Mouse (Mus musculus): ENCODE results near the gene Hmgcr. TPM values are rescaled to one million over a fixed set of nuclear protein-coding genes. Genes with fewer than 3 reads are reported as not detected.

The Hmgcr gene
- polyA plus RNA-seq, 1 experiment from 2014 or later = 222 TPM

GRCm38 (mm10) chr13:96653041-96653440, 17.7 kb downstream of the Hmgcr start:
- Histone ChIP-seq H3K27ac (ENCODE audit: low read length) (no peak overlapping the region), H3K9ac (replicated peaks; ENCODE audit: low read depth, low read length) (no peak overlapping the region), H3K36me3 (ENCODE audit: control insufficient read depth, insufficient read depth) (peaks cover 74% of the 10 kb centered on the region), H3K4me3 (replicated peaks; ENCODE audit: low read length) (no peak overlapping the region), H3K27me3 (replicated peaks; ENCODE audit: control insufficient read depth, insufficient read depth, low read length) (no peaks in the 10 kb centered on the region), H3K9me3 (ENCODE audit: control insufficient read depth, low read length) (no peaks in the 10 kb centered on the region), H3K4me1 (replicated peaks; ENCODE audit: control insufficient read depth, insufficient read depth, low read length) (no peaks in the 10 kb centered on the region), H3K4me2 (ENCODE audit: low read length) (no peak overlapping the region)
- 88% methylated on average over 9 of the region's 9 CpGs for WGBS
- ATAC-seq = no peak

- Histone ChIP-seq H3K36me3 (ENCODE audit: control insufficient read depth, insufficient read depth) (peaks cover 18% of the 10 kb centered on the region), H3K4me3 (replicated peaks; ENCODE audit: low read length) (no peak overlapping the region), H3K4me2 (ENCODE audit: low read length) (no peak overlapping the region), H3K9me3 (ENCODE audit: control insufficient read depth, low read length) (no peaks in the 10 kb centered on the region), H3K4me1 (replicated peaks; ENCODE audit: control insufficient read depth, insufficient read depth, low read length) (no peaks in the 10 kb centered on the region), H3K27me3 (replicated peaks; ENCODE audit: control insufficient read depth, insufficient read depth, low read length) (no peaks in the 10 kb centered on the region), H3K27ac (ENCODE audit: low read length) (no peak overlapping the region), H3K9ac (replicated peaks; ENCODE audit: low read depth, low read length) (no peak overlapping the region)
- no peak for ATAC-seq
- 59% methylated on average over 5 of the region's 5 CpGs for WGBS
Measured at GRCm38 (mm10) chr13:96645822-96646221, 24.9 kb downstream of the Hmgcr start.

DNA sequence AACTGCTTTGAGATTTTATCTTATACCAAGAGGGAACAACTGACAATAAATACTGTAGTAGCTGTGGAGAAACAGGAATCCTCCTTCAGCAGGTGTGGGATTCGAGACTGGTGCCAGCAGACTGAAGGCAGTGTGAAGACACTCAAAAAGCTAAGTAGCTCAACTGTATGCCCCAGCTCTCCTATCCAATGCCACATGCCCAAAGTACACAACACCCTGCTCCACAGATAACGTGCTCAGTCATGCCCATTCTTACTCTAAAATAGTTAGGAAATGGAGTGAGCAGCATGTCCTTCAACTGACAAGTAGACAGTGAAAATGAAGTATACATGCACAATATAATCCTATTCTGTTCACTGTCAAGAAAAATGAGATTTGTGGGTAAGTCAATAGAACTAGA, 26.6 kb downstream of the Hmgcr start:
- no peaks in the 10 kb centered on the region for H3K9me3 ChIP-seq (ENCODE audit: control insufficient read depth, low read length)
- ATAC-seq = peak; percentile 49; the same call in 1 of the 2 replicates
- 66% methylated on average over 2 of the region's 2 CpGs for whole genome bisulfite sequencing

DNA sequence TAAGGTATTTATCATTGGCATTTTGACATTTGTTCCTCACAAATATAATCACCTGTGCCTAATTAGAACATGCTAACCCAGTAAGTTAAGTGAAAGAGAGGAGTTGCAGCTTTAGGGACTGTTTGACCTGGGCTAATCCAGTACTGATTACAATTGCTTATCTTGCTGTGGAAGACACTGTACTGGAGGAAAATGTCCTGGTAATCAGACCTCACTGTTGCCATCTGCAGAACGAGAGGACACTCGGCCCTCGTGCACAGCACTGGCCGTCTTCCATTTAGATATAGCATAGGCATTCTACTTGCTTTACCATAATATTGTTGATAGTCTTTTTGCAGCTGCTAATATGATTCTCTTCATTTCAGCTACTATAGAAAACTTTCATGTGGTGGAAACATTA, 40.3 kb downstream of the Hmgcr start:
- H3K36me3 ChIP-seq (ENCODE audit: control insufficient read depth, insufficient read depth) = peaks cover 9% of the 10 kb centered on the region
- no peaks in the 10 kb centered on the region for H3K4me1 ChIP-seq (replicated peaks; ENCODE audit: control insufficient read depth, insufficient read depth, low read length)
- H3K4me3 ChIP-seq (replicated peaks; ENCODE audit: low read length) = no peak overlapping the region
- ATAC-seq = no peak
- no peak overlapping the region for H3K4me2 ChIP-seq (ENCODE audit: low read length)
- H3K27me3 ChIP-seq (replicated peaks; ENCODE audit: control insufficient read depth, insufficient read depth, low read length) = no peaks in the 10 kb centered on the region
- H3K9me3 ChIP-seq (ENCODE audit: control insufficient read depth, low read length) = no peaks in the 10 kb centered on the region
- no peak overlapping the region for H3K9ac ChIP-seq (replicated peaks; ENCODE audit: low read depth, low read length)
- H3K27ac ChIP-seq (ENCODE audit: low read length) = no peak overlapping the region
- WGBS = 93% methylated on average over 4 of the region's 4 CpGs

More for the DNA sequence above, 26.6 kb downstream of the Hmgcr start:
- no peaks in the 10 kb centered on the region for H3K4me1 ChIP-seq (replicated peaks; ENCODE audit: control insufficient read depth, insufficient read depth, low read length)
- no peak overlapping the region for H3K9ac ChIP-seq (replicated peaks; ENCODE audit: low read depth, low read length)
- no peak overlapping the region for H3K27ac ChIP-seq (ENCODE audit: low read length)
- no peak overlapping the region for H3K4me3 ChIP-seq (replicated peaks; ENCODE audit: low read length)
- H3K36me3 ChIP-seq (ENCODE audit: control insufficient read depth, insufficient read depth) = peaks cover 8% of the 10 kb centered on the region; the same call in 1 of the 2 replicates
- H3K27me3 ChIP-seq (replicated peaks; ENCODE audit: control insufficient read depth, insufficient read depth, low read length) = no peaks in the 10 kb centered on the region
- H3K4me2 ChIP-seq (ENCODE audit: low read length) = no peak overlapping the region

DNA sequence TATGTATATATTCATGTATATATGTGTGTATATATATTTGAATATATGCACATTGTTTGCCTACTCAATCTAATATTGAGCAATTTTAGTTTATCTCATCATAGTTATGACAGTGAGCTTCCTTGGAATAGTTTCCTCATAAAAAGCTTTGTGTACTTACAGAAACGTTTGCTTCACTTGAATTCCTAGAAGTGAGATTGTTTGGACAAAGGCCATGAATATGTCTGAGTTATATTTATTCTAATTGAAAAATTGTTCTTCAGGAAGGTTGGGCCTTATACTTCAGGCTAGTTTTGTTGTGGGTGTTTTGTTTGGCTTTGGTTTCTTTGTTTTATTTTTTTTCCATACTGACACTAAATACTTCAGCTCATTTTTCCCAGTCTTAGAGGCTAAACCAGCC, 49.8 kb downstream of the Hmgcr start:
- WGBS = 52% methylated on average over 1 of the region's 1 CpGs
- Histone ChIP-seq H3K27ac (ENCODE audit: low read length) (no peak overlapping the region), H3K4me2 (ENCODE audit: low read length) (no peak overlapping the region), H3K27me3 (replicated peaks; ENCODE audit: control insufficient read depth, insufficient read depth, low read length) (no peaks in the 10 kb centered on the region), H3K9me3 (ENCODE audit: control insufficient read depth, low read length) (no peaks in the 10 kb centered on the region), H3K4me1 (replicated peaks; ENCODE audit: control insufficient read depth, insufficient read depth, low read length) (no peaks in the 10 kb centered on the region), H3K4me3 (replicated peaks; ENCODE audit: low read length) (no peak overlapping the region), H3K9ac (replicated peaks; ENCODE audit: low read depth, low read length) (no peak overlapping the region), H3K36me3 (ENCODE audit: control insufficient read depth, insufficient read depth) (peaks cover 4% of the 10 kb centered on the region; the same call in 1 of the 2 replicates)
- no peak for ATAC-seq

DNA sequence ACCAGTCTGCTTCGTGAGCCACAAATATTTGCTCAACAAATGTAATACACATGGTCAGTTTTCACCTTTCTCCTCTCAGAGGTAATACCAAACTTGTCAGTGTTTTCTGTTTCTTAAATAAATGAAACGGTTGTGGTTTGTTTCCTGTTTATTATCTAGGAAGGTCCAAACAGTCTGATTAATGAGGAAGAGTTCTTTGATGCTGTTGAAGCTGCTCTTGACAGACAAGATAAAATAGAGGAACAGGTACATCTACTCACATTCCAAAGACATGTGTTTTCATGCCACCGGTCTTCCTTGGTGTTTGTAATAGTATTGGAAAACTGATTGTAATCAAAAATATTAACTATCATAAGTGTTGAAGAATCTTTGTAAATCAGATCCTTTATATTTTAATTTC, 56.1 kb downstream of the Hmgcr start:
- Histone ChIP-seq H3K9ac (replicated peaks; ENCODE audit: low read depth, low read length) (no peak overlapping the region), H3K36me3 (ENCODE audit: control insufficient read depth, insufficient read depth) (peaks cover 4% of the 10 kb centered on the region; the same call in 1 of the 2 replicates), H3K4me2 (ENCODE audit: low read length) (no peak overlapping the region), H3K27ac (ENCODE audit: low read length) (no peak overlapping the region), H3K27me3 (replicated peaks; ENCODE audit: control insufficient read depth, insufficient read depth, low read length) (no peaks in the 10 kb centered on the region), H3K9me3 (ENCODE audit: control insufficient read depth, low read length) (no peaks in the 10 kb centered on the region), H3K4me1 (replicated peaks; ENCODE audit: control insufficient read depth, insufficient read depth, low read length) (no peaks in the 10 kb centered on the region), H3K4me3 (replicated peaks; ENCODE audit: low read length) (no peak overlapping the region)
- WGBS = 96% methylated on average over 3 of the region's 3 CpGs
- no peak for ATAC-seq

- Histone ChIP-seq H3K4me2 (ENCODE audit: low read length) (no peak overlapping the region), H3K36me3 (ENCODE audit: control insufficient read depth, insufficient read depth) (no peaks in the 10 kb centered on the region; the same call in 1 of the 2 replicates), H3K27ac (ENCODE audit: low read length) (no peak overlapping the region), H3K9me3 (ENCODE audit: control insufficient read depth, low read length) (no peaks in the 10 kb centered on the region), H3K4me3 (replicated peaks; ENCODE audit: low read length) (no peak overlapping the region), H3K4me1 (replicated peaks; ENCODE audit: control insufficient read depth, insufficient read depth, low read length) (no peaks in the 10 kb centered on the region), H3K9ac (replicated peaks; ENCODE audit: low read depth, low read length) (no peak overlapping the region), H3K27me3 (replicated peaks; ENCODE audit: control insufficient read depth, insufficient read depth, low read length) (no peaks in the 10 kb centered on the region)
- ATAC-seq = no peak
- WGBS = 95% methylated on average over 2 of the region's 2 CpGs
Measured at GRCm38 (mm10) chr13:96604242-96604641, 66.5 kb downstream of the Hmgcr start.

- Histone ChIP-seq H3K4me3 (replicated peaks; ENCODE audit: low read length) (no peak overlapping the region), H3K9ac (replicated peaks; ENCODE audit: low read depth, low read length) (no peak overlapping the region), H3K36me3 (ENCODE audit: control insufficient read depth, insufficient read depth) (peaks cover 2% of the 10 kb centered on the region; the same call in 1 of the 2 replicates), H3K9me3 (ENCODE audit: control insufficient read depth, low read length) (no peaks in the 10 kb centered on the region), H3K27me3 (replicated peaks; ENCODE audit: control insufficient read depth, insufficient read depth, low read length) (no peaks in the 10 kb centered on the region), H3K4me2 (ENCODE audit: low read length) (no peak overlapping the region), H3K4me1 (replicated peaks; ENCODE audit: control insufficient read depth, insufficient read depth, low read length) (no peaks in the 10 kb centered on the region), H3K27ac (ENCODE audit: low read length) (no peak overlapping the region)
- no peak for ATAC-seq
- WGBS = 94% methylated on average over 9 of the region's 9 CpGs
Measured at GRCm38 (mm10) chr13:96599182-96599581, 71.6 kb downstream of the Hmgcr start.
